Mouse (Mus musculus): Measurements from ENCODE around the gene Kti12. TPM values are rescaled to one million over a fixed set of nuclear protein-coding genes. Genes with fewer than 3 reads are reported as not detected.

Gene Kti12
- polyA plus RNA-seq (2012; rRNA removed) = 22.8 and 26.0 TPM in 2 replicates

- DNase-seq (ENCODE audit: low spot score) = peak; percentile 60
Measured at GRCm38 (mm10) chr4:108847715-108848504, at the start of gene Kti12. Kti12 (plus strand) TSS chr4:108847785.

- no peak for DNase-seq (ENCODE audit: low spot score)
Measured at GRCm38 (mm10) chr4:108798083-108798830, 49.3 kb upstream of the Kti12 start.

- DNase-seq (ENCODE audit: low spot score) = no peak
Measured at GRCm38 (mm10) chr4:108803535-108803934, 44.0 kb upstream of the Kti12 start.

- DNase-seq (ENCODE audit: low spot score) = no peak
Measured at GRCm38 (mm10) chr4:108811142-108811541, 36.4 kb upstream of the Kti12 start.

GRCm38 (mm10) chr4:108811550-108811949 lies 36.0 kb upstream of the Kti12 start:
- DNase-seq (ENCODE audit: low spot score) = no peak

- no peak for DNase-seq (ENCODE audit: low spot score)
Measured at GRCm38 (mm10) chr4:108825677-108826076, 21.9 kb upstream of the Kti12 start.

GRCm38 (mm10) chr4:108826096-108826495 lies 21.5 kb upstream of the Kti12 start:
- no peak for DNase-seq (ENCODE audit: low spot score)

GRCm38 (mm10) chr4:108826643-108827042 lies 20.9 kb upstream of the Kti12 start:
- no peak for DNase-seq (ENCODE audit: low spot score)

GRCm38 (mm10) chr4:108830698-108831097 lies 16.9 kb upstream of the Kti12 start:
- no peak for DNase-seq (ENCODE audit: low spot score)

- peak; percentile 75 for DNase-seq (ENCODE audit: low spot score)
Measured at GRCm38 (mm10) chr4:108832916-108833827, 14.4 kb upstream of the Kti12 start, which contains the start of gene Btf3l4. Btf3l4 (minus strand) TSS chr4:108833614.

GRCm38 (mm10) chr4:108833828-108834114 lies 13.8 kb upstream of the Kti12 start:
- DNase-seq (ENCODE audit: low spot score) = no peak

- DNase-seq (ENCODE audit: low spot score) = peak; percentile 56
Measured at GRCm38 (mm10) chr4:108834115-108834970, 13.2 kb upstream of the Kti12 start, which contains the start of gene Txndc12. Txndc12 (plus strand) TSS chr4:108834601.

GRCm38 (mm10) chr4:108834971-108835311 lies 12.6 kb upstream of the Kti12 start:
- DNase-seq (ENCODE audit: low spot score) = no peak

- DNase-seq (ENCODE audit: low spot score) = no peak
Measured at GRCm38 (mm10) chr4:108835496-108835895, 12.1 kb upstream of the Kti12 start.

GRCm38 (mm10) chr4:108838031-108838430 lies 9.6 kb upstream of the Kti12 start:
- no peak for DNase-seq (ENCODE audit: low spot score)

GRCm38 (mm10) chr4:108841920-108842578 lies 5.5 kb upstream of the Kti12 start:
- no peak for DNase-seq (ENCODE audit: low spot score)

GRCm38 (mm10) chr4:108843336-108843735 lies 4.2 kb upstream of the Kti12 start:
- DNase-seq (ENCODE audit: low spot score) = no peak

GRCm38 (mm10) chr4:108845824-108846569 lies 1.6 kb upstream of the Kti12 start:
- DNase-seq (ENCODE audit: low spot score) = no peak

GRCm38 (mm10) chr4:108848505-108848848 lies 892 bp downstream of the Kti12 start, which contains the start of gene A730015C16Rik:
A730015C16Rik (minus strand) TSS chr4:108848619.
- peak; percentile 34 for DNase-seq (ENCODE audit: low spot score)

GRCm38 (mm10) chr4:108866806-108867205 lies 19.2 kb downstream of the Kti12 start:
- no peak for DNase-seq (ENCODE audit: low spot score)
